Mouse (Mus musculus): ENCODE measurements at regions not wholly inside any gene's neighbourhood (a gene's known extent, or its start where the extent isn't known, plus 50 kb on each side); places are given as distances from the start of the nearest gene placed in this dataset.

DNA sequence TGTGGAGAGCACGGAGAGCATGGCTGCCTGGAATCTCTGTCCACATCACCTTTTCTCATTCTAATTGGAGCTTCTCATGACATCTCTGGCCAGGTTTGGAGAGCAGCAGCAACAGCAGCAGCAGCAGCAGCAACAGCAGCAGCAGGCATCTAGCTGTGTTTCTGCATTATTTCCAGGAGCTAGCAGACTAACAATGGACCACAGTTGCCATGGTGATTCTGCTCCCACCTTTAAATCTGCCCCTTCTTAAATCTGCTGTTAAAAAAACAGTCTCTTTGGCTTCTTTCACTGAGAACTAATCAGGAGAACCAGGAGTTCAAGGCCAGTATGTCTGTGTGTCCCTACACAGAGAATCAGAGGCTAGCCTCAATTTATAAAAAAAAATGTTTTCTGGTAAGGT lies 139.5 kb upstream of the Mylip start:
- no peak for TF ChIP-seq GATA4 (IDR thresholded peaks at IDR 0.05; ENCODE audit: insufficient replicate concordance, low read length)

DNA sequence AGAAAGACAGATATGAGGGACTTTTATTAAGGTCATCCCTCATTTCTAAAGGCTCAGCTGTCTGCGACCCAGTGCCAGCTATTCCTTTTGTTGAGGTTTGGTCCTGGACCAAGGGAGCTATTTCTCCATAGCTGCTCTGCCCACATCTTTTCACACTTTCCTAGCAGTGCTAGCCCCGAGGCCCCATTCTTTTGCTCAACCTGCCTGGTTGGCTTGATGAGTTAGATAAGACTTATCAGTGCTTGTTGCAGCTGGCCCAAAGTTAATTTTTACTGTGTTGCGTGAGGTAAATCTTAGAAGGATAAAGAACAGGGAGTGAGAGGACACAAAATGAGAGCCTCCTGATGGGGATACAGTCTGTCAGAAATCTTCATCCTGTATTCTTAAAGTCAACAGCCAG lies 138.5 kb upstream of the Mylip start:
- TF ChIP-seq GATA4 (IDR thresholded peaks at IDR 0.05; ENCODE audit: insufficient replicate concordance, low read length) = no peak

DNA sequence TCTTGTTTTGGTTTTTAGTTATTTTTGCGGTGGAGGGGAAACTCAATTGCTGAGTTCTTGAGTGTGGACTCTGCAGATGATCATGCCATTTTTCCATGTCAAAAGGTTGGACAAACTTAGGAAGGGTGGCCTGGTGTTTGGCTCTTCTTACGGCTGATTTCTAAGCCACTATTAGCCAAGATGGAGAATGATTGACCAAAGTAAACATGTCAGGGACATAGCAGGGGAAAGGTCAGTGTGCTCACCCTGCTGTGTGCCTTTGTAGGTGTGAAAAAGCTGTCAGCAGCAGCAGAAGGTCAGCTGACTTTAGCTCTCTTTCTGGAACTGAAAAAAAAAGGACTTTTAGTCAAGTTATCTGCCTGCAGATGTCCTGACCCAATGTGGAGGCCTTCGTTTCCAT lies 137.4 kb upstream of the Mylip start:
- TF ChIP-seq GATA4 (IDR thresholded peaks at IDR 0.05; ENCODE audit: insufficient replicate concordance, low read length) = no peak

DNA sequence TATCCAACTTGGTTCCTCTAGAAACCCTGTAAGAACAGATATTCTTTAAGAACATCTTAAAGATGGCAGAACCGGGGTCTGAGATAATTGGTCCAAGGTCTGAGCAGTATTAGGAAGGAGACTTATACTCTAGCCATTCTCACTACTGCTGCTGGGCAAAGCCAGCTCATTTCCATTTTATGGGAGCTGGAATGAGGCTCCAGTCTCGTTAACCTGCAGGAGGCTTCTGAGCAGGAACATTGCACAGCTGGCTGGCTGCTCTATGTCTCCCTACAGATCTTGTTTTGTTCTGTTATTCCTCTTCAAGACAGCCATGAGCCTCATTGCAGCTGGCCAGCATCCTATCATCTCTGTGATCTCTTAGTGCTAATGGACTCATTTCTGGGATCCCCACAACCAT lies 136.3 kb upstream of the Mylip start:
- TF ChIP-seq GATA4 (IDR thresholded peaks at IDR 0.05; ENCODE audit: insufficient replicate concordance, low read length) = no peak

DNA sequence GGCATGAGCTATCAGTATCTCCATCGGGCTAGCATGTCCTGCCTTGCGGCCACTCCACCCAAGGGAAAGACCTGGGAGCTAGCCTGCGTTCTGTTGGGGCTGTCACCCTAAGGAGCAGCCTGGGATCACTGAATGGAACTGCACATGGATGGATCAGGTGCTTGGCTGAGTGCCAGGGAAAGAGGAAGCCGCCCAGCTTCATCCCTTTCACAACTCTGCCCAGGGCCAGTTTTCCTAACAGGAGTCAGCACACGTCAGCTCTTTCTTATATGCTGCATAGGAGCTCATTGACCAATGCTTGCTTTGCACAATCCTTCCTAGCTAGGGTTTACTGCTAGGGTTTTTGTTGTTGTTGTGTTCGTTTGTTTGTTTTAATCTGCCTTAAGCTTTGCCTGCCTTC lies 134.3 kb upstream of the Mylip start:
- no peak for TF ChIP-seq GATA4 (IDR thresholded peaks at IDR 0.05; ENCODE audit: insufficient replicate concordance, low read length)

DNA sequence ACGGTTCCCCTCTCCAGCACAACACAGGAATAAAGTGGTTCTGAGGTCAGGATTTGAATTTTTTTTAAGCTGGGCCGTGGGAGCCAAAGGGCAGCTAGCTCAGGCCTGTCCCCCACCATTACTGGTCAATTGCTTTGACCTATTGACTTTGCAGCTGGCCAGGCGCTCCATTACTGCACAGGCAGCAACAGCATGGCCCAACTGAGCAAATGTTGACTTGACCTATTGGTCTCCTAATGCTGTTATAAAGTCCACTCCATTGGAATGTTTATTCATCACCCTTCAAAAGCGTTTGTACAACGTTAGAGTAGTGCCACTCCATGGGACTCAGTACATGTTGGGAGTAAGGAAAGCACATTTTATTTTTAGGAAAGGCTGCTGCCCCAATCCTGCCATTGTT lies 127.5 kb upstream of the Mylip start:
- TF ChIP-seq GATA4 (IDR thresholded peaks at IDR 0.05; ENCODE audit: insufficient replicate concordance, low read length) = no peak

DNA sequence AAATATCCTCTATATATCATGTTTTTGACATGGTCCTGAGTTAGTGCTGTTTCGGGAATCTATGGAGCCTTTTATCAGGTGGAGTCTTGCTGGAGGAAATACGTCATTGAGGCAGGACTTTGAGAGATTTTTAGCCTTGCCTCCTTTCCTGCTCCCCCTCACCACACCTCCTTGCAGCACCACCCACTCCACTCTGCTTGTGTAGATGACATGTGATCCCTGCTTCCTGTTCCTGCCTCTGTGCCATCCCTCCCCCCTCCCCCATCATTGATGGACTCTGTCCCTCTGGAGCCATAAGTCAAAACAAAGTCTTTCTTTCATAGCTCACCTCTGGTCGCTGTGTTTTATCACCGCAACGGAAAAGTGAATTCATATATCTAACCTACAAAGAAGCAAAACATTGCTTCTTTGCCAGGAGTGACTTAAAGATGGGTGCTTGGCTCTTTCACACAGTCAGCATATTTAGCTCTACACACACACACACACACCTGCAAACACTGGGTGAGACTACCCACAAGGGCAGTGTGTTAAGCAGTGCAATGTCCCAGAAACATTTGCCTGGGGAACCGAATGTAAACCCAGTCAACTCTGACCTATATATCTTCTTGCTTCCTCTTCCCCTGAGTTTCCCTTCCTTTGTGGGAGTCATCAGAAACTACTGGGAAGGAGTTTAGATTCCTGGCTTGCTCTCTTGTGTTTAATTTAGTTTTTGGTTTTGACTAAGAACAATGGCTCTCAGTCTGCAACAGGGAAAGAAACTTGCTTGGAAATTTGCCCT lies 123.1 kb upstream of the Mylip start:
- TF ChIP-seq GATA4 (IDR thresholded peaks at IDR 0.05; ENCODE audit: insufficient replicate concordance, low read length) = no peak

DNA sequence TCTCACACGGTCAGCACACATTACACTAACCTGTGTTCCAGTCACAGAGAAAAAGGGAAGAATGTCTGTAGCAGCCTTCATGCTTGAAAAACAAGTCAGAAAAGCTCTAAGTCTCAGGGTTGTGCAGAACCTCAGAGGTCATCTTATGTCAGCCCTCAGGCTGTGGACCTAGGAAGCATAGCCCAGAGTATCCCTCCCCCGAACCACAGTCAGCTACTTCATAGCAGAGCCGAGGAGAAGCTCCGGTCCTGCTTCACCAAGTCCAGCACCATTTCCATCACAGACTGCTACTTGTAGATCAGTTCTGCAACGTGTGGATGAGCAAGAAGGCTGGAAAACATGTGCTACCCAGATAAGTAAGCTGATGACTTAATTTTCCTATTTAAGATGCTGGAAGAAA lies 122.1 kb upstream of the Mylip start:
- TF ChIP-seq GATA4 (IDR thresholded peaks at IDR 0.05; ENCODE audit: insufficient replicate concordance, low read length) = no peak

DNA sequence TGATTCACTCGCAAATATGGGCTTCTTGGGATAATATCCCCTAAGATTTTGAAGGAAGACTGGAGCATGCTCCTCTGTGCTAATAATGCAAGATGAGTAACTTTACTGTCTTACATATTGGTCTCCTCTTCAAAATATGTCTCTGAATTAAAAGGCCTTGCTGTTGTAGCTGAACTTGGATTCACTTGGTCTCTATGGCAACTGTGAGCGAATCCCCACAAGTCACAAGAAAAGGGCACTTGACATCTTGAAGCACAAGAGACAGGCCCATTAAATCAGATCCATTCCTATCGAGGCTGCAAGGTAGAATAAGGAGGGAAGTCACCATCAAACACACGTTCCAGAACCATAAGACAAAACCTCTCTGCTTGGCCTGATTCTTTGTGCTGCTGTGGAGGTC lies 121.6 kb upstream of the Mylip start:
- no peak for TF ChIP-seq GATA4 (IDR thresholded peaks at IDR 0.05; ENCODE audit: insufficient replicate concordance, low read length)

DNA sequence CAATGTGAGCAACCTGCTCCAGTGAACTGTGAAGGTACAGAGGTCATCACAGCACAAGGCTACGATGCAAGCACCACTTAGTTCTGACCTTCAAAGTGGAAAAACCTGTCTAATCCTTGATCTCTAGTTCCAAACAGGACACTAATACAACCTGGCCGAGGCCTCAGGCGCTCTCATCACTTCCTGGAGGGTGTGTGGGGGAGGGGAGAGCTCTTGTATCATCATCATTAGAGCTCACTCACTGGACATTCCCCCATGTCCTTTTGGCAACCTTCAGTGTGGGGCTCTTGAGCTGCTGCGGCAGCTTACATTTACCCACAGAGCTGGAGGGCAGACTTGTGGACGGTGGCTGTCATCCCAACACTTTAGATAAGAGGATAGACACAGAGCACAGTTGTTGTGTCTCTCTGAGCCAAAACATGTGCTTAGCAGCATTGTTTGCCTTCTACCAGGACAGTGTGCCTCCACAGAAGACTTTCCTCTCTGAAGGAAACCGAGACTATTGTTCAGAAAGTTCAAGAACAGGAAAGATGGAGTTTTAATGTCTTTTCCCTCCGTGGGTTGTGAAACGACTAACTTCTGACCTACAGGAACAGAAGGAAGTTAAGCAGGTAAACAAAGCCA lies 115.2 kb upstream of the Mylip start:
- TF ChIP-seq GATA4 (IDR thresholded peaks at IDR 0.05; ENCODE audit: insufficient replicate concordance, low read length) = 0 out of 2 replicates have a peak, but pooled peaks have one; percentile 5

DNA sequence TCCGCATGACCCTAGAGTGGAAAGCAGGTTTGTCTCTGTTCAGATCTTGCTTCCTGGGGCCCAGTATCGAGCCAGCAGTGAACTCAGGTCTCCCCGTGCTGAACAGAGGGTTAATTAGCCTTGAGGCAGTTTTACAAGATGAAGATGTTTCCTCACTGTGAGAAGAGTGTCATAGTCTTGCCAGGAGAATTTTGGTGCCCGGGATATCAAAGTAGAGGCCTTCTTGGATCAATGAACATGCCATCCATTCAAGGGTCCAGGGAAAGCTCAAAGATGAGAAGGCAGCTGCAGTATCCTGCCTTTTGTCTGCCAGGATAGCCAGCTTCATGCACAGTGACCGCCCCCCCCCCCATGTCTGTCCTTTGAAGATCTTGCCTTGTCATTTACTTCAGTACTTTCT lies 114.2 kb upstream of the Mylip start:
- TF ChIP-seq GATA4 (IDR thresholded peaks at IDR 0.05; ENCODE audit: insufficient replicate concordance, low read length) = no peak

DNA sequence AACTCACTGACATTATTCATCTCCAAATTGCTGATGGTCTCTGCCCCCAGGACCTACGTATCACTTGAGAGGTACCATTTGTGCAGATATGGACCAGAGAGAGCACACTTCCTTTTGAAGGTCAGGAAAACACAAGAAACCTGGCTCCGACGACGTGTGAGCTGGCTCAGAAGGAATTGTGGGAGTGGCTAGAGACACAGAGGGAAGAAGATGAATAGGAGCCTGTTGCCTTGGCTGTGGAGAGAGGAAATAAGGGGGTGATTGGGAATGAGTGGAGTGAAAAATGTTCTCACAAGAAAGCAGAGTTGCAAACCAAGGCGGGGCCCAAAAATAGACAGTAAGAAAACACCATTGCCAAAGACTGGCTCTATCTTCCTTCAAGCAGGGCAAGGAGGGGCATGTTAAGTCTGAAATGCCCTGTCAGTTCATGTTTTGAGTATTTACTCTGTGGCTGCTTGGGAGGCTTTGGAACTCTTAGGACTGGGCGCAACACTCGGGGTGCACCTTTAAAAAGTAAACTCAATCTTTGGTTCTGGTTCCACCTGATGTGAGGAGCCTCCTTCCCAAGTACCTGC lies 111.6 kb upstream of the Mylip start:
- no peak for TF ChIP-seq GATA4 (IDR thresholded peaks at IDR 0.05; ENCODE audit: insufficient replicate concordance, low read length)

DNA sequence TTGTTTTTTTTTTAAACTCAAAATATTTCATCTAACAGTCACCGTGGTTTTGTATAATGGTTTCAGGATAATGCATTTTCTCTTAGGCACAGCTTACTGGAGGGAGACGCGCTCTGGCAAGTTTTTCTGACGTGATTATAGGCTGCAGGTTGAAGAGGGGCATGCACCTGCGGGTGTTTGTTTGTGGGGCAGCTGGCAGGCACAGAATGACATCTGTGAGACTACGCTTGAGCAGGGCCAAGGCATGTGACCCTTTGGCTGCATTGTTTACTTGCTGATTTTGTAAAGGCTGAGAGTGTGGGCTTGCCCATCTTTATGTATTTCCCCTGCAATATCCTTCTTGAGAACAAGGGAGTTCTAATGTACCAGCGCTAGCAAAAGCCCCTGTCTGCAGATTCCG lies 108.4 kb upstream of the Mylip start:
- TF ChIP-seq GATA4 (IDR thresholded peaks at IDR 0.05; ENCODE audit: insufficient replicate concordance, low read length) = no peak

DNA sequence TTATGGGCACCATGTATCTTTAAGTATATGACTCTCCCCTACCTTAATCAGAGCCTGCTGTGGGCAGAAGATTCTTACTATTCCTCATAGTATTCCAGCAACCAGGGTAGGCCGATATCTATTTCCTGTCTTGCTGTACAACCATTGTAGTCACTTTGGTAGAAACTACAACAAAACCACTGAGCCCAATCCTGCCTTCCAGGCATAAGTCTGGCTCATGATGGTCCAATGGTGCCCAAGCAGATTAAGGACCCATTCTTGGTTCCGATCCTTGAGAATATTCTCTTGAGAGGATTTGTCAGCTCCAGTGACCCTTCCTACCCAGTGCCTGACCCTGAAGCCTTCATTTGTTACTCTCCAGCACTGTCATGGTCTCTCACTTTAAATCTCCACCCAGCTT lies 102.9 kb upstream of the Mylip start:
- TF ChIP-seq GATA4 (IDR thresholded peaks at IDR 0.05; ENCODE audit: insufficient replicate concordance, low read length) = no peak

DNA sequence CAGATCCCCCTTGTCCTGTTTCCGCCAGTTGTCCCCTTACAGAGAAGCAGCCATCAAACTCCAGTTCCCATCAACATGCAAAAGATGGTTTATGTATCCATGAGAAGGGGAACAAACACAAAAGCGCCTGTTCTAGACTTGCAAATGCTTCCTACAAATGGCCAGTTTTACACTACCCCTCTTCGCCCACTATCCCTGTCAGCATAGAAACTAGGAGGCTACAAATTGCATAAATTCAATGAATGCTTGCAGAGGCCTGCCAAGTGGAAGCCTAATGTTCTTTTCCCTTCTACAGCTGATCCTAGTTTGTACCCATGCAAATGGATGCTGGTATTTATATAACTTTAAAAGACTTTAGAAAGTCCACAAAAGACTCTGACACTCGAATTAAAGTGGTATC lies 102.3 kb upstream of the Mylip start:
- no peak for TF ChIP-seq GATA4 (IDR thresholded peaks at IDR 0.05; ENCODE audit: insufficient replicate concordance, low read length)

DNA sequence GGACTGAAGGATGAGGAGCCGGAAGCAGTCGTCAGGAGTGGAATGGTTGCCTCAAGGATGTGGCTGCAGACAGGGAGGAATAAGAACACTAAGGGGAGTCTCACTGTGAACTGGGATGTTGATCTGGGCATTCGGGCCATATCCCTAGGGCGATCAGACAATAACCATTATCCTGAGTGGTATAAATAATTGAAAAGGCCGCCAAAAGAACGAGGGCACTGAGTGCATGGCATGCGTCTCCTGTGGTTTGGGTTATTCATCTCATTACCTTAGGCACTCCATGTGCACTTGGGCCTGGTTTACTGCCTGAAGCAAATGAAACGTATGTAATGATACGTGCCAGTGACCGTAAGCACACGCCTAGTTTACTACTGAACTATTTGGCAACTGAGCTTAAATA lies 99.6 kb upstream of the Mylip start:
- TF ChIP-seq GATA4 (IDR thresholded peaks at IDR 0.05; ENCODE audit: insufficient replicate concordance, low read length) = no peak
